Mouse (Mus musculus) lung, adult 18-20 months (tissue): ENCODE measurements at regions not wholly inside any gene's neighbourhood (a gene's known extent, or its start where the extent isn't known, plus 50 kb on each side); places are given as distances from the start of the nearest gene placed in this dataset.

Experiments used
- DNase-seq, 2 experiments: peaks; one replicate each; pipeline ENCODE4 v3.0.0; 2022; ENCODE audit warnings: mixed read lengths in 2 of 2

DNA sequence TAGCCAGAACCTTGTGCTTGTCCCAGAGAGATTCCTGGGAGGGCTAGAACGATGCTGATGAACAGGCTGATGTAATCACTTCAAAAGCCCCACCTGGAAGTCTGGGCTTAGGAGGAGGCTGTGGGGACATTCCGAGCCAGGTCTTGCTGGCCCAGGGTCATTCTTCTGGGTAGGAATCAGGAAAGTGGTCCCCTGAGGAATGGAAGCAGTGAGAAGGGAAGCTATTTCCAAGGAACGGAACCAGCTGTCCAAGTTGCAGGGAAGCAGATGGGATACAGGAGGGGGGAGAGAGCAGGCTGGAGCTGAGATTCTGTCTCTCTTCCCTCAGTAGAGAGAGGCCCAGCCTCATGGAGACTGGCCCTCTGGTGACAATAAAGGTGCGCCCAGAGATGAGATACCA lies 243.9 kb downstream of the Tcf7l2 start:
- DNase-seq = no peak

- no peak for DNase-seq
These were observed 250.4 kb downstream of the Tcf7l2 start for GRCm38 (mm10) chr19:55991791-55992726.

DNA sequence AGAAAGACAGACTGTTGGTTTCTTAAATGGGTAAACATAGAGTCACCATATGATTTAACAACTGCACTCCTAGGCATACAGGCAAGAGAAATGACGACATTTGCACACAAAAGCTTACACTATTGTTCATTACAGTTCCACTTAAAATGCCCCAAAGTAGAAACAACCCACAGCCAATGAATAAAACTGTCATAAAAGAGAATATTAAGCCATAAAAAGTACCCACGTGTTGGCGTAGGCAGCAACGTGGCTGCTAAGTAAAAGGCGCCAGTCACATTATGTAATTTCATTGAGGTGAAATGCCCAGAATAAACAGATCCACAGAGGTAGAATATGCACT lies 251.1 kb downstream of the Tcf7l2 start:
- DNase-seq = no peak

GRCm38 (mm10) chr19:55995721-55996120 lies 254.1 kb downstream of the Tcf7l2 start:
- DNase-seq = no peak

DNA sequence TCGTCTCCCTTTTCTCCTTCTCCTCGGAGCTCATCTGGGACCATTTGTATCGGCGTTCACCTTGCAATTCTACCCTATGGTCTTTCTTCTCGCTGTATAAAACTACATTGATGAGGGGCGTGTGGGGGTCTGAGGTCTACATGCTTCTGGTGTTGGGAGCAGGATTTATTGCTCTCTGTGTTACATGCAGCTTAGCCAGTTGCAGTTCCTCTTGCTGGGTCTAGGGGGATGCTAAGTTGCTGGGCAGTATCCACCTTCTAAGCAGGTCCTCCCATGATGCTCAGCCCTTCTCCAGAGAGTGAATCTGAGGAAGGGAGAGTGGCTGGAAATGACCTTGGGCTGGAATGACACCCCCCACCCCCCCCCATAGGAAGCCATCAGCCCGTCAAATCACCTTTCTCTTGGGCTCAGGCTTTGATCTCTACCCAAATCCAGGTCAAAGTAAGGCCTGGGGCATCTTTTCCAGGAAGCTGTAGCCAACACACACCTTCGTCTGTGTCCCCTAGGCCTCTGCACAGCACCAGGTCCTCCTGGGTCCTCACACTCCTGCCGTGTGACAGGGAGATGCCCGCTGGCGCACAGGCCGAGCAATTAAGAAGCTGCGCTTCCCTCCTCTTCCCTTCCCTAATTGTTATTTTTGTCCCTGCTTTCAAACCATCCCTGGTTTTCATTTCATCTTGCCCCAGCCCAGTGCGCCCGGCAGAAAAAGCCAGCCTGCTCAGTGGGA lies 257.0 kb downstream of the Tcf7l2 start:
- DNase-seq = no peak

DNA sequence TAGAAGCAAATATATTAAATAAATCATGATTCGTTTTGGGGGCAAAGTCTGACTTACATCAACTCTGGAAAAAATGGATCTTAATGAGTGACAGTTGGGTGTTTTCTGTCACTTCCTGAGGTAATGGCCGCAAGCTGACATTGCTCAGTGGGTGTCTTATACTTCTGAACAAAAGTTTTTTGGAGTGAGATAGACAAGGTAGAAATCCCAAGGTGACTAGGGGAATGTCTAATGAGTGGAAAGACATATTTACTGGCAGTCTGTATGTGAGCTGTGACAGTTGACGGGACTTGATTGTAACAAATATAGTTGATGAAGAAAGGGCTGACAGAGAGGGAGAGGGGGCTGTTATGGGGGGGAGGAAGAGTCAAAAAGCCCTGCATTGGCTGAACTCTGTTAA lies 257.8 kb downstream of the Tcf7l2 start:
- DNase-seq = no peak

- DNase-seq = no peak
These were observed 259.8 kb downstream of the Tcf7l2 start for GRCm38 (mm10) chr19:56001428-56001827.

DNA sequence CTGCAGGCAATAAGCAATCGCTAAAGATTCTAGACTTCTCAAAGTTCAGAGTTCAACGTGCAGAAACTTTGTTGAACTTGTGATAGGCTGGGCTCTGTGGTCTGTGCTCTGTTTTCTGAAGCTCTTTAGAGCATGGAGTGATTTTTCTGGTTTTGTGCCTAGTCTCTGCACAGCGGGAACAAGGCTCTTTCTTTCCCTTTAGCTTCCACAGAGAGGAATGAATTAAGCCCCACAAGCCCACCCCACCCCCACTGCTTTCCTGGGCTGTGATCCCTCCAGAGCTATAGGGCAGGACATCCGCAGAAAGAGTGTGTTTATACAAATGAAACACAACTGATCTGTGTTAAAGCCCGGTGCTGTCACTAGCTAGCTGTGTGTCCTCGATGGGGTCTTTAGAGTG lies 264.3 kb downstream of the Tcf7l2 start:
- no peak for DNase-seq

- DNase-seq = no peak
These were observed 265.8 kb downstream of the Tcf7l2 start for GRCm38 (mm10) chr19:56007433-56007832.

GRCm38 (mm10) chr19:56010766-56011165 lies 269.1 kb downstream of the Tcf7l2 start:
- no peak for DNase-seq

- DNase-seq = no peak
These were observed 269.7 kb downstream of the Tcf7l2 start for GRCm38 (mm10) chr19:56011292-56011691.

DNA sequence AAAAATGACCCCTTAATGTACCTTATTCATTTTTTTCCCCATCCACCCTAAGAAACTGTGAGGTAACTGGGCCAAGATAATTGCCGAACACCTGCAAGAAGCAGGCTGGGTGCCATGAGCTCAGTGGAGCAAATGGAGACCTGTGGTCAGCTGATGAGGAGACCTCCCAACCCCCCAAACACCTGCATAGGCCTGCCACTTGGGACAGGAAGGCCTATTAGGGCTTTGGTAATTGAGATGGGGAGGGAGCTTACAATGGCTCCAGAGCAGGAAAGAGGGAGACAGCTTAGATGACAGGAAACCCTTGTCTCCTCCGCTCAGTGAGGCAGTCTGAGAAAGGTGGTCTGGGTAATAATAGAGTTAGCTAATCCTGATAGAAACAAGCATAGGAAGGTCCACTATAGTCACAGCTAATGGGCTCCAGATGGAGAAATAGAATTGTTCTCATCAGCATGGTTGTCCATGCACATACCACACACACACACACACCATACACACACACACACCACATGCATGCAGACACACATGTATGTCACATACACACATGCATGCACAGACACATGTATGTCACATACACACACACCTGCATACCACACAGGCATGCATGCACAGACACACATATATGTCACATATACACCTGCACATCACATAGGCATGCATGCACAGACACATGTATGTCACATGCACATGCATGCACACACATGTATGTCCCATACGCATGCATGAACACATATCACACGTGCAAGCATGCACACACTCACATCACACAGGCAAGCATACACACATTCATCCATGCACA lies 270.2 kb upstream of the Habp2 start:
- no peak for DNase-seq

DNA sequence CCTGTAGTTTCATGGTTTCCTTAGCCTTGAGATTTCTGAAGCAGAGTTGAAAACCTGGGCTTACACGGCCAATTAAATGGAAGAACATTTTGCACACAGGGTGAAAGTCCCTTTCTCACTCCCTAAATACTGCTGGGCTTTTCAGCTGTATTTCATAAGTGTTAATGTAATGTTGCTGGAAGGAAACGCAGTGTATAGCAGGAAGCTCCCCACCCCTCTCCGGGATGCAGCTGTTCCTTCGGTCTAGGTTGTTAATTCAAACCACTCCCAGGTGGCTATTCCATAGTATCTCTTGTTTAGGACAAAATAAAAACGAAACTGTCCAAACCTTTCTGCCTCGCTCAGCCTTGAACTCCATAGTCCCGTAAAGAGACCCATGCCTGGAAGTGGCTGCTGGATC lies 269.4 kb upstream of the Habp2 start:
- DNase-seq = no peak

DNA sequence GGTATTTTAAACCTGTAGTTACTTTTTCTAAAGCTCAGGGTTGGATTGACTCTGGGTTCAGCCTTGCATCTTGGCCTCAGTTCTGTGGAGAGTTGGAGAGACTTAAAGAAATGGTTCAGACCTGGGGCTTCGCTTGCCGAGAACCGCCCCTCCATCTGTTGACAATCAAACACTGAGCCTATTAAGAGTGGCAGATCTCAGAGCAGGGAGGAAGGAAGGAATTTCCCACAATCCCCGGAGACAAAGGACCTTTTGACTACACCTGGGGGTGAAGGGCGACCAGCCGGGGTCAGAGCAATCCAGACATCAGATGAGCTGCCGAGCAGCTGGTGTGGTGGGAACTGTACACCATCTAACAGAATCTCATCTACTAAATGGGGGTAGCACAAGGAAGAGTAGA lies 267.8 kb upstream of the Habp2 start:
- DNase-seq = no peak

DNA sequence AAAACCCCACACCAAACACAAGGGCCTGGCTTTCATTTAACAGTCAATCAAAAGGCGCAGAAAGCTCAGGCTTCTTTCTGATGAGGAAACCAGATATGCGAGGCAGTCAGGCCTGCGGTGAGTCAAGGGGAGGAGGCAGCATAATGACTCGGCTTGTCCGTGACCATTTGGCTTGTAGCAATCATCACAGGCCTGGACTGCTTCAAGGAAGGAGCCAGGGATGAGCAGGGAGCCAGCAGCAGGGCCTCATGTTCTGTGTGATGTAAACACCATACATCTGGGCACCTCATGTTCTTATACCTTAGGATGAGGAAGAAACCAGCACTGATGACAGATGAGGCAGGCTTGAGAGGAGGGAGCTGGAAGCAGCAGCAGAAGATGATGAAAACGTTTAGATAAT lies 264.6 kb upstream of the Habp2 start:
- no peak for DNase-seq

DNA sequence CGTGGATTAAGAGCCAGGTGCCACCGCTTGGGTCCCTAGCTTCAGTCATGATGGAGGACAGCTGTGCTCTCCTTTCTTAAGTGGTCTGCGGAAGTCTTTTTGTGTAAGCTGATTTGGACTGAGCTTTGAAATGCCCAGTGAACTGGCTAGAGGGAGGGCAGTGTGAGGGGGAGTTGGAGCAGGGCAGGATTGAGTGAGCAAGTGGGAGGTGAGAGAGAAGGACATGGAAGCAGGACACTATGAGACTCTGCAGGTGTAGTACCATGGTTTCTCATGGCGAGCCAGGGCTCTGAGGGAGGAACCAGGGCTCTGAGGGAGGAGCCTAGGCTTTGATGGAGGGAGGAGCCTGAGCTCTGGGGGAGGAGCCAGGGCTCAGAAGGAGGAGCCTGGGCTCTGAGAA lies 262.3 kb upstream of the Habp2 start:
- no peak for DNase-seq

DNA sequence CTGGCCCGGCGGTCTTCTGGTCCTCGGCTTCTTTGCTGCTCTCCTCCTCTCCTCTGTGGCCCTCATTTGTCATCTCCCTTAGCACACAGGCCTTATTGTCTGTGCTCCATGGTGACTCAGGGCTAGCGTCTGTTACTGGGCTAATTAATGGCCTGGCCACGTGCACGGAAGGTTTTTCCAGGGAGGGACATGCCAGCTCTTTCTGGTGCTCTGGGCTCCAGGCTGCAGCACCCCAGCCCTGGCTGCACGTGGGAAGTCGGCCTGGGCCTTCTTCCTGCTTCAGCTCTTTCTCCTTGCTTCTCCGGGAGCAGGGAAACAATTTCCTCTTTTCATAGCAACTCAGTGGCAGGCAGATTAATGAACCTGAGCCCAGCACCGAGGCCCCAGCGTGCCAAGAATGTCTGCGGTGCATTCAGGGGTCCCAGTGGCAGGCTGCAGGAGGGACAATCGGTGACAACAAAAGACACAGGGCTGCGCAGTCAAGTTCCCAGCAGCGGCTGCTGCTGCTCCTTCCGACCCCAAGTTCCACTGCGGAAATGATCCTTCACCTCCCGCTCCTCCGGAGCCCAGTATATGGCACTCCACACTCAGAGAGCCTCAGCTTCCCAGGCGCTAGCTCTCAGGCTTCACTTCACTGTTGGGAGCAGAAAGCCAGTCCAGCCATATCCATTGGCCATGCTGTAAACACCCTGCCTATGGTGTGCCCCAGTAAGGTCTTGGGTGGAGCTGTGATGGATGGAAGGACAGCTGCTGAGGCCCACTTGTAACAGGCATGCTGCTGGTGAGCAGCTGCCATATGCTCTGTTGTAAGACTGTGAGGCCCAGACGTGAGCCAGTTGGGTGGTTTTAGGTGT lies 257.3 kb upstream of the Habp2 start:
- DNase-seq = no peak

DNA sequence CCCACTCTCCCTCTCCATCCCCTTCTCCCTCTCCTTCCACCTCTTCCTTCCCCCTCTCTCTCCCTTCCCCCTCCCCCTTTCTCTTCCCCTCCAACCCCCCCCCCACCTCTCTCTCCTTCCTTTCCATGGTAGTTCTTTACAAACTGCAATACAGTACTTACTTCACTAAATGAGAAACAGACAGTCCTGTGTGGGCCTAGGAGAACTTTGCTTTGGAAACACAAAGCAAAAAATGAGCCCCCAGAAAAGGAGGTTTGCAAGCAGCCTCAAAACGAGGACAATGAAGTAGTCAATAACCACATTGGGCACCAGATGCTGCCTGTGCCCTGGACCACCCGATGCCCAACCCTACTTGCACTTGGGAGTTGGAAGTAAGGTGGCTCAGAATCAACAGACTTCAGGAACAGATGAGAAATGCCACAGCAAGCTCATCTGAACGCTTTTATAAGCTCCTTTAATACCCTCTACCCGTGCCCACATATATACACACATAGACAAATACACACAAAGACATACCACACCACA lies 256.5 kb upstream of the Habp2 start:
- no peak for DNase-seq

DNA sequence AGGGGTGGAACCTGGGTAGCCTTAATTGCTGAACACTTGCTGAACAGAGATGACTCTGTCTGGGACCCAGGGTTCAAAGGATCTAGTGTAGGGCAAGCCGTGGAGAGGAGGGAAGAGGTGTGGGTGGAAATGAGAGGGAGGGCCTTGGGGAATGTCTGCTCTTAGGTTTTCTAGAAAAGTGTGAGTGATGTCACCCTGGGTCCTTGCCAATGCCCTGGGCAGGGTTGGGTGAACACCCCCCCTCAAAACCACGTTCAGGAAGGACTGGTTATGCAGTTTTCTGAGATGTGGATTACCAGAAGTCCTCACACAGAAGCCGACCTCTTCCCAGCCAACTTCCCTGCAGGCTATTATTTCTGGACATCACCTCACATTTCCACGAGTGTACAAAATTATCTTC lies 252.4 kb upstream of the Habp2 start:
- no peak for DNase-seq

DNA sequence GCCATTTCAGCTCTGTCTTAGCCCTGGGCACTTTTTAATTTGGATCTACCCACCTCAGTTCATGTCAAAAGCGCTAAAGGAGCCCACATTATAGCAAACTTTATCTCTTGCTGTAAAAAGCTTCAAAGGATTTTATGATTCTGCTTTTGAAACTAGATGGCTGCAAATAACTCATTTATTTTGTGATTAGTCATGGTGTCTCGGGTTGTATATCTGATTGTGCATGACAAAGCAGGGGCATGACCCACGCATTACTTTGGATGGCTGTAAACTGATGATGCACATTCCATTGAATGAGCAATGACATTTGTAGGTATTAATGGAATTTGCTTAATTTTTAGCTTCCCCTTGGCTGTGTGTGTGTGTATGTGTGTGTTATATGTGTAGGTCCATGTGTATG lies 249.4 kb upstream of the Habp2 start:
- DNase-seq = no peak

DNA sequence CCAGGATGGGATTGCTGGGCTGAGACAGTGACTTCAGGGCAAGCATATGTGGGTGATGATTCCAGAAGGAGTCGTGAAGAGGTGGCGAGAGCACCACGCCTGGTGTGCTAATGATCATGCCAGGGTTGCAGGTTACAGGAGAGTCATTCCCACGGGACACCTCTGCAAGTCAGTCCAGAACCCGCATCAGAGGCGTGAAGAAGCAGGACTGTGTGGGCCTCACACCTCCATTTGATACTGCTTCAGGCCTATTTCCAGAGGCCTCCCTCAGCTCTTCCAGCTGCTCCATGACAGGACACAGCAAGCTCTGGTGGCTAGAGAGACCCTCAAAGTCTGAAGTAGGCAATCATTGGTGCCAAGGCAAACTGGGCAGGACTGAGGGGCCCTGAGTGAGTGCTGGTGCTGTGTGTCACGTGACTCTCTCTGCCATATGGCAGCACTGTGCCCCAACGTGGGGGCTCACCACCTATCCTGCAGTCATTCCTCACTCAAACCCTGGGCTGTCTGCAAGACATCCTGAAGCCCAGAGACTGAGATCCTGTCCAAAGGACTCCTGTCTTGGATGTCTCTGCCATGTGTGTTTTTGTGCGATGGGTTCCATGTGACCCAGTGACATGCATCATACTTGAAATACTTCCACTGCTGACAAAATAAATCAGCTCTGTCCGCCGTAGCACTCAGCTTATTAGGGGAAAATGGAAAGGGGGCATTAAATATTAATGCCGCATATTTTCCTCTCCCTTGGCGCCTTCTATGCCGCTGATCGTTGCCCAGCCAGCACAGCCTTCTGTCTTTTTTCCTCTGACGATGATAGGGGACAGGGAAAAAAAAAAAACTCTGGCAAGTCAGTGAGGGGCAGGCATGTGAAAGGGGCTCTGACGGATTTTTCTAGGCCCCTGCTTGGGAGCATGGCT lies 247.6 kb upstream of the Habp2 start:
- DNase-seq = no peak
